Mouse (Mus musculus) lung, postnatal 36 days (tissue): ENCODE measurements around the gene Grk3.
A peak's percentile ranks its signal among the peaks of the same experiment; 100 is the strongest.

Experiments used
- DNase-seq: peaks from one replicate; pipeline ENCODE4 v3.0.0; 2022; ENCODE audit warnings: mixed read lengths

Gene Grk3

DNA sequence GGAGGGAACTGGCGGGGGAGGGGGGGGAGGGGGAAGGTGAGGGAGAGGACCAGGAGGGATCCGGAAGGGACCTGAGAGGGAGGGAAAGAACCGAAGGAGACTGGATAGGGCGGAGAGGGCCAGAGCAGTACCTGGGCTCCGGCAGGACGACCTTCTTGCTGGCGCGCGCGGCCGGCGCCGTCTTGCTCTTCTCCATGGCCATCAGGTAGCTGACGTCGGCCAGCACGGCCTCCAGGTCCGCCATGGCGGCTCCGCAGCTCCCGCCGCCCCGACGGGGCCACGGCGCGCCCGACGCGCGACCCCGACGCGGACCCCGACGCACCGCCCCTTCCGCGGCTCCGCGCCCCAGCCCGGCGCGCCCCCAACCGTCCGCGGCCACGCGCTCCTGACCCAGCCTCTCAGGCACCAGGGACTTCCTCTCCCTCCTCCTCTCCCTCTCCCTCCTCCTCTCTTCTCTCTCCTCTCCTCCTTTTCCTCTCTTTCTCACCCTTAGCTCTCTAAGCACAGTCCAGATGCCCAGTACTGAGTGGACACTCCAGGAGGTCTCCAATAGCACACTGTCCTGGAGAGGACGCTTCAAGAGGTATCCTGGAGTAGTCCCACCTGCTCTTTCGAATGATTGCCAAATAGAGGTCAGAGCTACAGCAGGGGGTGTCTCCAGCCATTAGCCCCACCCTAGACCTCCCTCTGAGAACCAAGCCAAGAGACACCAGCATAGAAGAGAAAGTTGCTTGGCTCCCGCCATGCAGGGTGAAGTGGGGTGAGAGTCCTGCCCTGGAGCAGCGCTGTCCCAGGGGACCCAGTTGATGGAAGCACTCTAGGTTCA lies at the start of gene Grk3:
Gene Grk3, minus strand, starts transcription at position 556 of the 826 bp plus-strand sequence.
- DNase-seq, result peak; percentile 70

DNA sequence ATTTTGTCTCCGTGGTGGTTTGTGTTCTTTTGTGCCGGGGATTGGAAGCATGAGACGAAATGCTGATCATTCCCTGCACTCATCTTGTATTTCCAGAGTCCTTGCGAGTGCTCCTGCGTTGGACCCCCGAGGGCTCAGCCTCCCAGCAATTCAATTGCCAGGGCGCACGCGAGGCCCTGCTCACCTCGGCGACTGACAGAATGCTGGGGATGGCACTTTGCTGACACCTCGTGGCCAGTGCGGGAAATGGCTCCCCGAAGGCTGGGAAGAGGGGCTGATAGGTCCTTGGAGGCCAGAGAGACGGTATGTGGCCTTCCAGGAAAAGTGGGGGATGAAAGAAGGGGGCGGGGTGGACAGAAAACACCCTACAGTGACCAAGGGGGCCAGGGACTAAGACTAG lies 38.7 kb upstream of the Grk3 start:
- DNase-seq, result peak; percentile 81

DNA sequence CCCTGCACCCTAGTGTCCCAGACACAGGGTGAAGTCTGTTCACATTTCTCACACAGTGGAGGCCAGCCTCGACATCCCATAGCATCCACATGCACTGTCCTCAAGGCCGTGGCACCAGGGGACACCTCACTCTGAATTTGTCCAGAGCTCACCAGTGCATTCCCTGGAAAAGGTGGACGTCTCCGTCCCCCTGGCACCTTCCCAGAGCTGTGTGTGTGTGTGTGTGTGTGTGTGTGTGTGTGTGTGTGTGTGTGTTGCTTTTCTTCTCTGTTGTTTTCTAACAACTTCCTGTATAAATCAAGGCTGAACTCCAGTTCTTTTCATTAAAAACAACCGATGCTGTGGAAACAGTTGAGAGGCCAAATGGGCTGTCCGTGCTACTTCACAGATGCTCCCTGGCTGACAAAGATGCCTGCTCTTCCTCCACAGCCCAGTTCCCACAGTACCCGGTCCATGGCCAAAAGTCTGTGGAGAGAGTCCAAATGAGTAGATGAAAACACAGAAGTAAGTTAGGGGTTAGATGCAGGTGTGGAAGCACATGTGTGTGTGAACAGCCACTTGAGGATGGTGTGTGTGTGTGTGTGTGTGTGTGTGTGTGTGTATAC lies 35.1 kb upstream of the Grk3 start:
- DNase-seq, result peak; percentile 42

DNA sequence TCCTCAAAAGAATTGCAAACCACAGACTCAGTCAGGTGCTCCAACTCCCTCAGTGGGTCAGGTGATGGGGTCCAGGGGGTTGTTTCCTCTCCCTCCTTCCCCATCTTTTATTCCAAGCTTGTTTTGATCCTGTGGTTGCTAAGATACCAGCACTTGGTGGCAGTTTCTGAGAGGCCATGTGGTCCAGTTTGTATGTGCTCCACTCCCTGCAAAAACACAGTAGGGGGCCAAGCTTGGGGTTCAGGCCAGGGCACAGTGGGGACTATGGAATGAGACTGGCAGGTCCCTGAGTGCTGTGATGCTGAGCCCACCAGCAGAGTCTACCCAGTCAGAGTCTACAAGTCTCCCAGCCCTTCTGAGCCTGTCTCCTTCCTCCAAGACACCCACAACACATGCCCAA lies 34.3 kb upstream of the Grk3 start:
- DNase-seq, result no peak

GRCm38 (mm10) chr5:113045511-113046273 lies 30.1 kb upstream of the Grk3 start:
- no peak for DNase-seq

- DNase-seq, result no peak
Observed at GRCm38 (mm10) chr5:113043531-113043930, 27.9 kb upstream of the Grk3 start.

DNA sequence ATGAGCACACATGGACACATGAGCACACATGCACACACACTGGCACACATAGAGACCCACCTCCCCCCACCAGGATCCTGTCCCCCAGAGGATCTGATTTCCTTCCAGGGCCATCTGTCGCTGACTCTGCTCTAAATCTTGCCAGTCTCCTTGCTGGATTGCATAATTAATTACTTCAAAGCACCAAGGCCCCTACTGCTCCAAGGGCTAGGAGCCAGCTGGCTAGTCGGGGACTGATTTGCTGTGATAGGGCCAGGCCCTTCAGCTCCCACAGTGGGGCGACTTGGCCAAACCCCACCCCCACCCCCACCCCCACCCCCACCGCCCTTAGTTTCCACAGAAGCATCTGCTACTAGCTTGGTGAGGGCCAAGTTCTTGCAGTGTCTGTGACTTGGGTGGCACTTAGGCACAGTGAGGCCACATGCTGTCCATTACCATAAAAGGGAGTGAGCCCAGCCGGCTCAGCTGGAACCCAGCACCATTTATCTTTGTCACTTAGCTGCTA lies 26.0 kb upstream of the Grk3 start:
- peak; percentile 61 for DNase-seq

- DNase-seq, result no peak
Observed at GRCm38 (mm10) chr5:113040776-113041175, 25.2 kb upstream of the Grk3 start.

DNA sequence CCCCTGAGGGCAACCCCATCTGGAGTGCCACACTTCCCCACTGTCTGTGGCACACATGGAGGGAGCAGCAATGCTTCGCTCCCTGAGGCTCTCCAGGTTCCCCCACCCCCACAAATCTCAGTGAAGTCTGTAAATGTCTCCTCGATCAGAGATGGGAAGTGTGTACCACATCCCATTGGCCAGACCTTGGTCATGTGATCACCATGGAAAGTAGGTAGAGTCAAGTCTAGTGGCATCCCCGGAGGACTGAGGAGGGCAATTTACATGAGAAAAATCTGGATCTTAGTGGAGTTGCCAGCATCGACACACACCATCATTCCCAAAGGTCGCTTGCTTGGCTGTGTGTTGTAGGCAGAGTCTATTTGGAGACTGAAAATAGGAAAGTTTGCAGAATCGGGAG lies 23.0 kb upstream of the Grk3 start:
- no peak for DNase-seq

DNA sequence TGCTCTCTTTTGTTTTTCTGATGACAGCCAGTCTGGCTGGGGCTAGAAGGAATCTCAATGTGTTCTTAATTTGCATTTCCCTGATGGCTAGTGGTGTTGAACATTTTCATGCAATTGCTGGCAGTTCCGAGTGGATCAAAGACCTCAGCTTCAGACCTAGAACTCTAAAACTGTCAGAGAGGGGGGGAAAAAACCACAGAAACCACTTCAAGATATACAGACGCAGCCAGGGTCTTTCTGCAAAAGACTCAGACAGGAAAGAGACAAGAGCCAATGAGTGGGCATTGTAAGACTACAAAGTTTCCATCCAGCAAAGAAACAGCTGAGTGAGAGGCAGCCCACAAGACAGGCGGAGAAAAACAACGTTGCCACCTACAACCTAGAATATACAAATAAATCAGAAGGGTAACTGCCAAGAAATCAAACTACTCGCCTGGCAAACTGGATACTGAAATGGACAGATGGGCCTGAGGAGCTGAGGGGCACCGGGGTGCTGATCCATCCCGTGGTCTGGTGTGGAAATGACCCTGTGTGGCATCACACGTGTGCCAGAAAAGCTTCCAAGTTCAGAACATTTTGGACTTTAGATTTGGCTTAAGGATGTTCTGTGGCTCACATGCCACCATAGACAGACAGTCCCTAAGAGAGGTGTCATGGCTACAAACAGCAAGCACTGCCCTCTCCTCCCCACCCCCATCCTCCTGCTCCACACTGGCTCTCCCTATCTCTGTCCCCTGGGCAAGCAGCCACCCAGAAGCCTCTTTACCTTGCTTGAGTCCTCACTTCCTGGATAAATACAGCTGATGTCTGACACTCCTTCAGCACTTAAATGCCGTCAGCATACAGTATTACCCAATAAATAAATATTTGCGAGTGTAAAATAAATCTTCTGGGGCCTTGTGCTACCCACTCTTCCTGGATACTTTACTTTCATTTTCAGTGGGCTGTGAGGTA lies 19.8 kb upstream of the Grk3 start:
- peak; percentile 85 for DNase-seq

- DNase-seq, result no peak
Observed at GRCm38 (mm10) chr5:113031201-113031754, 15.7 kb upstream of the Grk3 start.

GRCm38 (mm10) chr5:113030082-113030481 lies 14.5 kb upstream of the Grk3 start:
- DNase-seq, result no peak

GRCm38 (mm10) chr5:113026706-113027105 lies 11.1 kb upstream of the Grk3 start:
- no peak for DNase-seq

GRCm38 (mm10) chr5:113024154-113024764 lies 8.7 kb upstream of the Grk3 start:
- DNase-seq, result peak; percentile 91

DNA sequence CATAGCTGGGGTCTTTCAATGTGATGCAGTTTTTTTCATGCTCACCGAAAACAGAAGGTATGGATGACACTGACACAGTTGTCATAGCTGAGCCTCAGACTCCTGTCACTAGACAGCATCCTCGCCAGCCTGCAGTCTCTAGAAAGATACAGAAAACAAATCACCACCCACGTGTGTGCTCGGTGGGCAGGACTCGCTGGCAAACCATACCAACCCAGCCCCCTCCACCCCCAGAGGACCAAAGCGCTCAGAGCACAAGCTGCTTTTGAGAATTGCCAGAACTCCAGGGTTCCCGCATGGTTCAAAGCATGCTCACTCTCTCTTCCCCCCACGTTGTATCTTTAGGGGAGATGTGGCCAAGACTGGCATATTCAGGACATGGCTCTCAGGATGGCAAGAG lies 2.6 kb upstream of the Grk3 start:
- no peak for DNase-seq

GRCm38 (mm10) chr5:113017004-113017403 lies 1.4 kb upstream of the Grk3 start:
- DNase-seq, result no peak

- peak; percentile 90 for DNase-seq
Observed at GRCm38 (mm10) chr5:113014808-113015235, 769 bp downstream of the Grk3 start.

DNA sequence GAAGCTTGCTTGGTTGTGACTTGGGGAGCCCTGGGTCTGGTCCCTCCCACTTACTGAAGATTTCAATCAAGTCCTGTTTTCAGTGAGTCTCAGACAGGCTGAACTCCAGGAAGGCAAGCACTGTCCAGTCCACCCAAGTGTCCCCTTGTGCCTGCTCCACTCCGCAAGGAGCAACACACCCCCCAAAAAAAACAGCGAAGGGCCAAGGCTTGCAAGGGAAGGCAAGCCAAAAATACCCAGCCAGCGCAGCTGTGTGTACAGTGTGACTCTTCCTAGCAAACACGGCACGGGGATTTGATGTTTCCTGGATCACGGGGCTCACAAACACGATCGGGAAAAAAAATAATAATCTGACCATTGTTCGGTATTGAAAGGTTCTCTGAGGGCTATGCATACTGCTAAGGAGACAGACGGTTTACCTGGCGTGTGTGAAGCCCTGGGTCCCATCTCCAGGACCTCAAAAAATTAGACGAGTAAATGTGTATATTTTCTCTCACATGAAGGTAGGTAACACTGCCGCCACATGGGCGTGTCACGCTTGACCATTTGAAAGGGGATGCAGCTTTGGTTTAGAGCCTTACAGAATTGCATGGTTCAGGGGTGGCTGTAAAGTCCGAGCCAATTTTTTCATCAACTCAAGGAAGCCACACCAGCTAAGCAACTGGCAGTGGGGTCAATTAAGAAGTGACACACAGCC lies 1.3 kb downstream of the Grk3 start:
- no peak for DNase-seq

GRCm38 (mm10) chr5:113011926-113012325 lies 3.7 kb downstream of the Grk3 start:
- DNase-seq, result peak; percentile 60

DNA sequence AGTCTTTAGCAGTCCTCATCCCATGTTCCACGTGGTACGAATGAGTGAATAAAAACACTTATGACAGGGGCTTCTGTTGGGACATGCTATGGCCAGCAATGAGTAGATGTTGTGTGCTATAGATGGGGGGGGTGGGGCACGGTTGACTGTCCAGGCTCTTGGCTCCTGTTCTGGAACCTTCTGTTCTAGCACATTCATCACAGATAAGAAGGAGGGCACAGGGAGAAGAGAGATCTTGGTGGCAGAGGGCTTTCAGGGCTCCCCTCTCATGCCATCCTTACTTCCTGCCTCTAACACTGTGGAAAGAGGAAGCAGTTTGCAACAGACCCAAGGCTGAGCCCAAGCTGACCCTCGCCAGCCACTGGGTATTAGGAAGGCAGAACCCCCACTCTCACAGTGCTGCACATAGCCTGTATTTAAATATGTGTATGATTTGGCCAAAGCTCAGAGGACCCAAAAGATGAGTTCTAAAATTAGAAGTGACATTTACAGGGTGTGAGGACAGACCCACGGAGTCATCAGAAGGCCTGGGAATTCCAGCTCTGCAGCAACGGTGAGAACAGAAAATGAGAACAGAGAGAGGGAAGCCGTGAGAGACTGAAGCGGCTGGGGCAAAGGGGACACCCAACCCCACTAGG lies 6.3 kb downstream of the Grk3 start:
- DNase-seq, result no peak
